Mouse (Mus musculus) cerebral cortex, adult 2 months (tissue): ENCODE results near the gene Rsph1.

ENCODE experiments used
- WGBS: fragments of 180-500 bp; shearing (Covaris S2); methylation state at CpG from one replicate; pipeline ENCODE4 v1.1.7; 2018; 5-methylcytosine and 5-hydroxymethylcytosine counted together

The Rsph1 gene

DNA sequence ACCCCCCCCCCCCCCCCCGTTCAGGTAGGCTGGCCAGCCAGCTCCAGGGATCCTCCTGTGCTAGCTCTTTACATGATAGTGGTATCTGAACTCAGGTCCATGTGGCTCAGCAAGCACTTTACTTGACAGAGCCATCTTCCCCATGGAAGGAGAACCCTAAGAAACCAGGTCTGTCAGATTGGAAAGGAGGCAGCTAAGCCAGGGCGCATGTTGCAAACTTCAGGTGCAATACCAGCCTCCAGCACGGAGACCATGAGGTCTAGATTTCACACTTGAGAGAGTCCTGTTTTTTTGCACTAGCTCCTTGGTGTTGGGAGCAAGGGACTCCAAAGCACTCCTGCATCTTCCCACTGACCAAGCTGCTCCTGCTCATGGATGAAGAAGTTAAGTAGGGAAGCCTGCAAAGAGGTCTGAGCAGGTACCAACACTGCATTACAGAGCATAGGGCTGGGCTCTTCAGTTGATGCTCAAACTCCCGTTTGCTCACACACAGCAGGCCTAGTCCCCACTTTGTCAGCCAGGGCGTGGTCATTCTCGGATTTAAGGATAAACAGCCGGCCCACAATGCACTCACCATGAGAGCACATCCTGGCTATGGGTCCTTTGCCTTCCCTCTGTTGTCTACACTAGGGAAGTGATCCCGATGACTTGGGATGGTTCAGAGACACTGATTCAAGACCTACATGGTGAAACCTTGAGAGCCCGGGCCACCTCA lies 819 bp downstream of the Rsph1 start:
- WGBS: 32% methylated on average over 9 of the region's 9 CpGs

DNA sequence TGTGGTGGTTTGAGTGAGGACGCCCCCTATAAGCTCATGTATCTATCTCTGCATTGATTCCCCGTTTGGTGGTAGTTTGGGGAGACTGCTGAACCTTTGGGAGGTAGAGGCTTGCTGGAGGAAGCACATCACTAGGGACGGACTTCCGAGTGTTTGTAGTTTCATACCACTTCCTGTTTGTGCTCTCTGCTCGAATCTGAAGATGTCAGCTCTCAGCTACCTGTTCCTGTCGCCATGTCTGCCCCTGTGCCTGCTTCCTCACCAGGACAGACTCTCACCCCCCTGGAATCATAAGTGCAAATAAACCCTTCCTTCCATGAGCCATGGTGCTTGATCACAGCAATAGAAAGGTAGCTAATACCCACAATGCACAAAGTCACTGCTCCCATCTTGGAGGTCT lies 2.0 kb downstream of the Rsph1 start:
- WGBS: 77% methylated on average over 6 of the region's 6 CpGs

DNA sequence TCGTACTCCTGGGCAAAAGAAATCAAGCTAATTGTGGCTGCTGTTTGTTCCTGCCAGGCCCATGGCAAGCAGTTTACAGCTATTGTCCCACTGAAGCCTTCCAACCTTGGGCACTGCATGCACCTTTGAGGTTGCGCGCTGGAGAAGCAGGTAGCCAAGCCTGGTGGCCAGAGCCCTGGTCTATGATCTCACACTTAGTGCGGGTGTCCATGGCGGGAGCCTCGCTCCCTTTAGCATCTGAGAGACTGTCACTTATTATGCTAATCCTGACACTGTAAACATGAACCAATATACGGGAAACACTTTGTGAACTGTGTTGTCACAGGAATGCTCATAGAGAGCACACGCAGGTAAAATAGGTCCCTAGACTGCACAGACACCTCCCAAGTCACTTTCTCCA lies 3.6 kb downstream of the Rsph1 start:
- WGBS: 93% methylated on average over 8 of the region's 8 CpGs

DNA sequence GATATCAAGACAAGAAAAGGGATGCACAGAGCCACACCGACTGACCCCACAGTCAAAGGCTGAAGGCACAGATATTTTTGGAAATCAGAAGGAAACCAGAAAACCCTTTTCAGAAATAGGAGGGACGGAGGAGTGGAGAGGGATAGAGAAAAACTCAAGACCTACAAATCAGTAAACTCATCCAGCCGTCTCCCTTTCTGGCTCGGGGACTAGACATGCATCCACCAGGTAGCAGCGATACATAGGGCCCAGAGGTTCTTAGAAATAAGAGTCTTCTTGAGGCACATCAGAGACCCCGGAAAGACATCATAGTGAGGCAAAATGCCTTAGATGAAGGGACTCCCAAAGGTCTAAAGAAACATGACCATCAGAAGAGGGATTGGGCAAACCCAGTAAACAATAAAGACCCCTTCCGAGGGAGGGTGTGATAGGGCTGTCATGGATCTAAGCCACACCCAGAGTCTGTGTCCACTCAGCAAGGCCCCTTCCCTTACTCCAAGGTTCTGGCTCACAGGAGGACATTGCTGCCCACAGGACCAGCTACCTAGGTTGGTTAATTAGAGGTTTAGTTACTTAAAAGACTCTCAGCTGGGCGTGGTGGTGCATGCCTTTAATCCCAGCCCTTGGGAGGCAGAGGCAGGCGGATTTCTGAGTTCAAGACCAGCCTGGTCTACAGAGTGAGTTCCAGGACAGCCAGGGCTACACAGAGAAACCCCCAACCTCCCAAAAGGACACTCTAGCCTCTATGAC lies 4.6 kb downstream of the Rsph1 start:
- 91% methylated on average over 9 of the region's 9 CpGs for WGBS

DNA sequence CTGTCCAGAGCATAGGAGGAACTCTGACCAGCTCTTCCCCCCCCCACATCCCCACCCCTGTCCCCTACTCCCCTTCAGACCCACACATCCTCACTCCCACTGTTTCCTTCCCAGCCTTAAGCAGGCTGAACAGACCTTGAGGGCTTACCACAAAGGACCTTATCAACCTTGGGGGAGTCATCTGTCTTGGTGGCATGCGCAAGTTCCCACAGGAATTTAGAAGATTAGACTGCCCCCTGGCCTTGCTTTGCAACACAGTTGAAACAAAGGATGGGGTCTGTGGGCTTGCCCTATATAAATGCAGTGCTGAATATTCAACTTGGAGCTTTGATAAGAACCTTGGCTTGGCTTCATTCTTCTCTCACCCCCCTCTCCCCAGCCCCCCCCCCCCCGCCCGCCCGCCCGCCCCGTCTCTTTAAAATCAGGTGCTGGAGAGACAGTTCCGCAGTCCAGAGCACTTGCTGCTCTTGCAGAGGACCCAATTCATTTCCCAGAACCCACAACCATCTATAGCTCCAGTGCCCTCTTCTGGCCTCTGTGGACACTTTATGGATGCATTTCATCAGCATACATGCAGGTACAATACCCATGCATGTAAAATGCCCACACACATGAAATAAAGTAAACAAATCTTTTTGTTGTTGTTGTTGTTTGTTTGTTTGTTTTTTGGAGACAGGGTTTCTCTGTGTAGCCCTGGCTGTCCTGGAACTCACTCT lies 5.9 kb downstream of the Rsph1 start:
- 50% methylated on average over 7 of the region's 7 CpGs for WGBS

DNA sequence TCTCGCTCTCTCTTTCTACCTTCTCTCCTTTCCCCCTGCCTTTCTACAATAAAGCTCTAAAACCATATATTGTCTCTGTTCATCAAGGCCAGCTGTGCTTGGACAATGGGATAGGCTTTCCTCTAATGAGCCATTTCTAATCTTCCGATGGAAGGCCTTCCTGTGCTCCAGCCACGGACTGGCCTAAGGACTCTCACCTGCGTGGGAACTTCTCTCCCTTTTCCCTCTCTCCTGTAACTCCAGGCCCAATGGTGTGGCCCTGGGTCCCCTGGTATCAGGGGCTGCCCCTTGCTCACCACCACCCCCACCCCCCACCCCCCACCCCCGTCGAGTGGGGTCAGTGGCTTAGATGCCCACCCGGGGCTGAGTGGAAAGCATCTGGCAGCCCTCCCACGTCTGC lies 6.4 kb downstream of the Rsph1 start:
- WGBS: 88% methylated on average over 8 of the region's 8 CpGs

DNA sequence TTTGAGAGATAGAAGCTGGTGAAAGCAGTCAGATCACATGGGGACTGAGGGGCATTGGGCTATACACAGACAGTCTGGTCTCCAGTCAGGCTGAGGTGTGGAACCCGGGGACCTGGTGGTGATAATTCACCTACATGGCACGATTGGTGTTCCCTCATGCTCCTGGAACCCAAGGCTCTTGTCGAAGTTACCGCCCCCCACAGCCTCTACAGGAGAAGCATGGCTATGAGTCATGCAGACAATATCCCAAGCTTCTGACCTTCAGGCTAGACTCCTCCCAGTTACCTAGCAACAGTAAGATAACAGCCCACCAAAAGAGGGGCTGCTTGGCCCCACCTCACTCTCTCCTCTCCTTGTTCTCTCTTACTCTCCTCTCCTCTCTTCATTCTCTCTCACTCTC lies 6.9 kb downstream of the Rsph1 start:
- 84% methylated on average over 4 of the region's 4 CpGs for WGBS

DNA sequence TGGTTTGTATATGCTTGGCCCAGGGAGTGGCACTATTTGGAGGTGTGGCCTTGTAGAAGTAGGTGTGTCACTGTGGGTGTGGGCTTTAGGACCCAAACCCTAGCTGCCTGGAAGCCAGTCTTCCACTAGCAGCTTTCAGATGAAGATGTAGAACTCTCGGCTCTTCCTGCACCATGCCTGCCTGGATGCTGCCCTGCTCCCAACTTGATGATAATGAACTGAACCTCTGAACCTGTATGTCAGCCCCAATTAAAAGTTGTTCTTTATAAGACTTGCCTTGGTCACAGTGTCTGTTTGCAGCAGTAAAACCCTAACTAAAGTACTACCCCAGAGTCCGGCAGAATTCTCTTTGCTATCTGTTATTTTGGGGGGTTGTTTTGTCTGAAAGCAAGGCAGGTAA lies 7.4 kb downstream of the Rsph1 start:
- 92% methylated on average over 2 of the region's 2 CpGs for WGBS

DNA sequence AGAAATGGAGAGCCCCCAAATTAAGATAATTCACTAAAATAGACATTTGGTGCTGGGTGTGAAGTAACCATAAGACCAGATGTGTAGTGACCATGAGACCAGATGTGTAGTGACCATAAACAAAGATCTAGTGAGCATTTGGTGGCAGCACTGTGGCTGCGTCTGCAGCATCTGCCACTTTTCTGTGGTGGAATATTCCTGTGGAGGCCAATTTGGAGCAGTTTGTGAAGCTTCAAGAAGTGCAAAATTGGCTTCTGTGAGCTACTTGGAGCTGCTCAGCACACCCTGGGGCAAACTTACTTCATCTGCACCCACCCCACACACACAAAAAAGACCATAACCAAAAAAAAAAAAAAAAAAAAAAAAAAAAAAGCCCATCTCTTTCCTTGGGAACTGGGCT lies 9.2 kb downstream of the Rsph1 start:
- WGBS: 49% methylated on average over 1 of the region's 1 CpGs

DNA sequence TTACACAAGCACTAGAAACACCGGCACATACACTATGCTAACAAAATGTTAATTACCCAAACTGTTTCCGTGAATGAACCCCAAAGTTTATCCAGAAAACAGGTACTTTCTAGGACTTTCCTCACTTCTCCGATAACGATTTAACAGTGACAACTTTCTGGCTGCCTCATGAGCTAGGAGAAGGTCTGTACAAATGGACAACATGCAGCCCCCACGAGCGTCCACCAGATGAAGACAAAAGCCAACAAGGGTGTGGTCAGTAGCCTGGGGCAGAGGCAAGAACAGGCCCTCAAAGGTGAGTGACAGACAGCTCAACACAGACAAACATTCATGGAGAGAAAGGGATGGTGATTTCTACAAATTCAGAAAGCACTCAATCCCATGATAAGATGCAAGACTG lies 9.6 kb downstream of the Rsph1 start:
- WGBS: 84% methylated on average over 6 of the region's 6 CpGs

DNA sequence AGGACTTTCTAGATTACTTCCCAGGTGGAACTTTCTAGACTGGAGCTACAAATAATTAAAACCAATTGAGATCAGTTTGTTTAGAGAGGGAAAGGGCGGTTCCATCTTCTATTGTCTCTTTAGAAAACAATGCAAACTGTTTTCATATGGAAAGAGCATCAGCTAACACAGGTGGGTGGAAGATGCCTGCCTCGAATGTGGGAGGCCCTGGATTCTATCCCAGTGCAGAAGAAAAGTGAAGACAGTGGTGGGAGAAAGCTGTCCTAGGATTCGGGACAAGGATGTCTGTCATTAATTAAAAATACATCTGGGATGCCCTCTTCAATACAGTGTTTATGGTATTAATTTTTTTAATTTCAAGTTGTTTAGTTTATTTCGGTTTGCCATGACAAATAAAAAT lies 10.0 kb downstream of the Rsph1 start:
- 65% methylated on average over 4 of the region's 4 CpGs for WGBS

DNA sequence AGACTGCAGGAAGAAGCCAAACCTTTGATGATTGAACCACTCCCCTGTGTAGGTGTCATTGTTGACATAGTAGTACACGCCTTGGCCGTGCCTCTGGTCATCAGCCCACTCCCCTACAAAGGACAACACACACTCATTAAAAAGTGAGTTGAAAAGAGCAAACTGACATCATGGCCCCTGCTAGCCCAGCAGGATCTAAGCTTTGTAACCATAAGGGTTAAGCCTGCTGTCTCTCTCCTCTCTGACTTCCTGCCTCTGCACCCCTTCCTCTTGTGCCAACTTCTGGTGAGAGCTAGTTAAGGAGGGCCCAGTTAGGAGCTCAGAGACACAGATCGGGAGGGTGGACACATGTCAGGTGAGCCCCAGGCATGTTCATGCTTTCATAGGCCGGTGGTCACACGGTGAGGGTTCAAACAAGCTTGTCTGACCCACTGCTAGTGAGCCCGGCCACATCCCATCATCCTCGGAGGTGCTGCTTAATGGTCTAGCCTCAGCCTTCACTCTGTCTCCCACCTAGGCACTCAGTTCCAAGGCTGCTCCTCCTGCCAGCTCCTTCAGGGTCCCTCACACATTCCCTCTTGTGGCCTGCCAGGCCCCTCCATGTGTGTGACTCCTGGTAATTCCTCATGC lies 10.7 kb downstream of the Rsph1 start:
- WGBS: 85% methylated on average over 7 of the region's 7 CpGs

DNA sequence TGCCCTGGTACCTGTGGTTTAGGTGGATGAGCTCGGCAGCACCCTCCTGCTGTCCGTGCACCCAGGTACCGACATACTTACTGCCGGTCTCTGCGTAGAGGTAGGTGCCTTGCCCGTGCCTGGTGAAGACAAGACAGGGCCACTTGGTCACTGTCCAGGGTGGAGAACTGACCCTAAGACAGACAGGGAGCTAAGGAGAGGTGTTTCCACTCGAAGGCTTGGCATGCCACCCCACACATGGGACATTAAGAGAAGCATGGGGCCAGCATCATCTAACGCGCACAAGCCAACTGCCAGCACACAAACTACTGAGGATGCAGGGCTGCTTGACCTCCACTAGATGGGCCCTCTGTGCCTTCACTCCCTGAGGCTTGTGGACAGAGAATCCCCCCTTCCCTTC lies 11.4 kb downstream of the Rsph1 start:
- WGBS: 96% methylated on average over 9 of the region's 9 CpGs

DNA sequence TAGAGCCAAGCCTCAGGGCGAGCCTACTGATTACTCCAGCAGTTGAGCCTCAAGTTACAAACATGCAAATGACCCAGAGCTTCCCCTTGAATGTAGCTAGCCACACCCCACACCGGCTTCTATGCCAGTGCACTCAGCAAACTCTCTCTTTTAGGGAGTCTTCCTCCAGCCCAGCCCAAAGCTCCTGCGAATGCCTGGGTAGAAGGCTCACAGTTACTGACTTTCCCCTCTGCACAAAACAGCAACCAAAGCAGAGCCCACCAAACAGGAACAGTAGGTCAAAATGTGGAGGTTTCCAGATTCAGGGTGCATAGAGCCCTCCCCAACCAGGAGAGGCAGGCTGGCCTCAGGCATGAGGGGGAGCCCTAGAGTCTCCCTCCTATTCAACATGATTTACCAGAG lies 12.0 kb downstream of the Rsph1 start:
- 60% methylated on average over 3 of the region's 3 CpGs for WGBS

DNA sequence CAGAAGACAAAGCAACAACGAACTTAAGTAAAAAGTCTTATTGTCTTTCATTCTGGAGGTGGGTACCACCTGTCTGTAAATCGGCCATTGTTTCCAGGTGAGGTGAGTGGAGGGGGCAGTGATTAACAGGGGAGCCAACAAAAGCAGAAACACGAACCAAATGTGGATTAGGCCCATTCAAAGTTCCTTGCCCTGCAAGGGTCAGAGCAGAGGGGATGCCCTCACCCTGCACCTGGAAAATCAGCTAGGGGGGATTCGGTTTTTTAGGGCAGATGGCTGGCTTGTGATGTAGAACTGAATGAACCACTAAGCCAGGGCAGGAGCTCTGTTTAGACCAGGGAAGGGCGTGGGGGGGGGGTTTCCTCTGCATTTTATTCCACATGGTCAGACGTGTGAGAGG lies 12.8 kb downstream of the Rsph1 start:
- 76% methylated on average over 6 of the region's 6 CpGs for WGBS

DNA sequence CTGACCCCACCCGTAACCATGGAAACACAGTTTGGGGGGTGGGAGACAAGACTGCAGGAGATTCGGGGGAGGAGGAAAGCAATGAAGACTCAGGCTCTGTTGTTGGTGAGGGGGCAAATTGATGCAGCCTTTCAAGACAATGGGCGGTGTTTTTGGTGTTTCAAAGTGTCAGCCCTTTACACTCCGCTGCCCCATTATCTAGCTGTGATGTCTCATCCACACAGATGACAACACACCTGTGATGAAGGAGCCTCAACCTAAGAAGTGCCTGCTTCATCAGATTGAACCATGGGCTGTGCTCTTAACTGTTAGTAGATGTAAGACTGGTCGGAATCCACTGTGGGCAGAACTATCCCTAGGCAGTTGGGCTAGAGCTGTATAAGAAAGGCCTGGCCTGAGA lies 13.4 kb downstream of the Rsph1 start:
- WGBS: 97% methylated on average over 5 of the region's 5 CpGs

DNA sequence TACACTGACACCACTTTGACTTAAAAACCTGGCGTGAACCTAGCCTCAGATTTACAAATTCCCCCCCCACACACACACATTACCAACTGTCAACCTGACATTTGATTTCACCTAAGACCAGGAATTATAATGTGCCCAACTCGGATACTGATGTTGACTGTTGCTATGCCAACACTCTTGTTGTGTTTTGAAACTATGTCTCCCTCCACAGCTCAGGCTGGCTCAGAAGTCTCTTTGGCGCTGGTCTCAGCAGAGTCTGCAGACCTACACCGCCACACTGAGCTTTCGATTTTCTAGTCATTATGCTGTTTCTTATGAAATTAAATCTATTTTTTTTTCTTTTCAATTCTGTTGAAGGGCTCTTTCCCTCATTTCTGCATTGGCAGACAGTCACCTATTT lies 14.5 kb downstream of the Rsph1 start:
- 72% methylated on average over 5 of the region's 5 CpGs for WGBS

DNA sequence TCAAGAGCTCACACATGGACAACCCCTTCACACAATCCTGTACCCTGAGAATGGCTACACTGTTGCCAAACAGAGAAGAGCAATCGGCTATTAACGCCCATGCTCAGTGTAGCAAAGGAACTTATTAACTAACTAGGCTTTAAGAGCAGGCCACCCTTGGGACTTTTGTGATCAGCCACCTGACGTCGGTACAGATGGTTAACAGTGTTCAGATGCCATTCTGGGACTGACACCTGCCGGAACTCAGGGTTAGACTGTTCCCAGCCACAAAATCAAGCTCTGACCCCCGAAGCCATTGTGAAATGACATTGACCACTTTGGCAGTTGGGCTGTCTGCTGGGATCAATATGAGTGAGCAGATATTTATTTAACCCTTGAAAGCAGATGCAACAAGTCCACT lies 15.8 kb downstream of the Rsph1 start:
- WGBS: 85% methylated on average over 6 of the region's 6 CpGs

DNA sequence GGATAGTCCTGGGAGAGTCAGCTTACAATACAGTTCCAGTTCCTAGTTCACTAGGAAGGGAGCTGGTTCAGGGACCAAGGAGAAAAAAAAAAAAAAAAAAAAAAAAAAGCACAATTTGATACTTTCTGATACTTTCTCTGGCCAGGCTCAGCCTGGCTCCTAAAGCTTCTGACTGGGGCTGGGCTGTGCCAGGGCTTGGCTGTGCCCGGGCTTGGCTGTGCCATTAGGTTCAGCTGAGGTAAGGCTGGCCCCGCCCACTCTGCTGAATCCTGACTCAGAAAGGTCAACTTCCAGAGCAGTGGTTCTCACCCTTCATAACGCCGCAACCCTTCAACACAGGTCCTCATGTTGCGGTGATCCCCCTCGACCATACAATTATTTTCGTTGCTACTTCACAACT lies 16.8 kb downstream of the Rsph1 start:
- WGBS: 82% methylated on average over 7 of the region's 7 CpGs

DNA sequence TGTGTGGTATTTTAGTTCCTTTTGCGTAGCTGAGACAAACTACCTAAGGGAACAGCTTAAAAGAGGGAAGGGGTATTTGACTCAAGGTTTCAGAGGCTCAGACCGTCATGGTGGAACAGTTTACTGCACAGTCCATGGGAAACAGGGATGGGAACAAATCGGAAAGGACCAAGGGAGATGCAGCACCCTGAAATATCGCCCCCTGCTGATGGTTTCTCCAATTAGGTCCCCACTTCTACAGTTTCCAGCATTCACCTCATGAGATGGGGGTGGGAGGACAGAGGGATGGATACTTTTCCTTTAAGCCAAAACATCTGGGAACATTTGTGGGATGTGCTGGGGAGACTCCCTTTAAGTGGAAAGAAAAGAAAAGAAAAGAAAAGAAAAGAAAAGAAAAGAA lies 17.4 kb downstream of the Rsph1 start:
- WGBS: 73% methylated on average over 4 of the region's 4 CpGs

DNA sequence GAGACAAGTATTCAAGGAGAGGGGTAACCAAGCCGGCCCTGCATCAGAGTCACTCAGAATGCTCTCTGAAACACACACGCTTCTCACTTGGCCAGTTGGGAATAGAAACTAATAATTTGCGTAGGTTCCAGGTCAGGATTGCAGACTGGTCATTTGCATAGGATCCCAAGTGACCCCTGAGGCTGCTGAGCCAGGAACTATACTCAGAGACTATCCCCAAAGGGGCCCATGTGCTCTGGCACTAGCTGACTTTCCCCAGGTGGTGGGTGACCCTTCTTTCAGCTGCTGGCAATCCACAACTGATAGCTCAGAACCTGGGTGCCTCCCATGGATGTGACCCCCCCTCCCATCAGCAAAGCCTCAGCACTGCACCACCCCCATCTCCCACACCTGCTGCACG lies 18.0 kb downstream of the Rsph1 start:
- 92% methylated on average over 4 of the region's 4 CpGs for WGBS

DNA sequence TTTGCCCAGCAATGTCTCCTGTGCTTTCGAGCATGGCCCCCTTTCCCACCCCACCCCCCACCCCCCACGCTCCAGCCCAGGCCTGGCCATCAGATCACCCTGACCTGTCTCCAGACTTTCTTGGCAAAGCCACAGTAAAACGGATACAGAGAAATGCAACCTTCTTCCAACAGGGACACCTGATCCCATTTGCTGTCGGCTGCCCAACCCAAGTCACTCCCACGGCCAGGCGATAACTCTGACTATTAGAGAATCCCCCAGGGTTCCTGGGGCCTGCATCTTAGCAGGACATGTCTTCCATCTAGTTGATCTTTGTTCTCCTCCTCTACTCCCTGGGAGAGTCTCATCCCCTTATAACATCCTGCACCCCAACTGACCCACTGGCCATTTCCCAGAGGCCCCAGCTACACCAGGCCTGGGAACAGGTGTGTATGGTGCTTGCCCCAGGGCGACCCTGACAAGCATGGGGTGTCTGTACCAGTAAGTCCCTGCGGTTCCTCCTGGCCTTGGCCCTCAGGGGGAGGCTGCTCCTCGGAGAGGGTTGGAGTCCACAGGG lies 18.8 kb downstream of the Rsph1 start:
- 89% methylated on average over 9 of the region's 9 CpGs for WGBS
